ENCODE assay signal across 28 mouse cellular contexts in the genomic region with DNA sequence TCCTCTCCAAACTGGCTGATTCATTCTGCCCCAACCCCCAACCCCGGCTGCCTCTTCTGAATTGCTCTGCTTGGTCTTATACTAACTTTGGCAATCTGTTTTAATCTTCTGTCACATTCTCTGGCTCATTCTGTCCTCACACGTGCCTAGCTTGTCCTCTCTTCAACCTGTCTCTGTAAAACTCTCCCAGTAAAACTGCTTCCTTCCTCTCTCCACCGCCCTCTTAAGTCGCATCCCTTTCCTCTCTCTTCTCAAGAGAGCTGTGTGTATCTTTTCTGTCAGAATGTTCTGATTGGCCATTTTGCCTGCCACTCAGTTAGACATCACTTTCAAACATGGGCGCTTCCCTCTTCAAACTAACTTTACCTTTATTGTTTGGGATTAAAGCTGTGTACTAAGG.
DNase-seq lines count a peak whose midpoint lies in the region; ATAC-seq lines count a peak whose summit lies in the region.
"Had no signal": no experiment of that assay in that cellular context is flagged by ENCODE, and none has a peak within 500 bp of the region (broad histone marks: within the 10 kb centered on the region; RNA-seq: fewer than 3 reads in every experiment).

No protein-coding gene starts in this region.

- no peak overlapping the region for H3K9ac ChIP-seq in hindbrain, embryonic 12.5 days
- H3K9ac ChIP-seq: embryonic facial prominence, embryonic 13.5 days; forebrain, embryonic 13.5 days; heart, embryonic 12.5 days; midbrain, embryonic 12.5 days; neural tube, embryonic 15.5 days; stomach, embryonic 15.5 days had no signal

- peaks cover 3% of the 10 kb centered on the region; the same call in 1 of the 2 replicates for H3K36me3 ChIP-seq in hindbrain, embryonic 12.5 days
- H3K36me3 ChIP-seq: G1E; stomach, embryonic 15.5 days had no signal

- H3K9me3 ChIP-seq in hindbrain, embryonic 12.5 days (replicated peaks) = no peaks in the 10 kb centered on the region
- H3K9me3 ChIP-seq: embryonic facial prominence, embryonic 13.5 days; forebrain, embryonic 13.5 days; heart, embryonic 12.5 days; hindbrain, embryonic 10.5 days; midbrain, embryonic 12.5 days; neural tube, embryonic 15.5 days; stomach, embryonic 15.5 days had no signal

- no peak overlapping the region for H3K4me3 ChIP-seq in hindbrain, embryonic 12.5 days
- H3K4me3 ChIP-seq: embryonic facial prominence, embryonic 13.5 days; erythroblast, embryonic 14.5 days; forebrain, embryonic 13.5 days; heart, embryonic 12.5 days; hindbrain, embryonic 10.5 days; midbrain, embryonic 12.5 days; neural tube, embryonic 15.5 days; stomach, embryonic 15.5 days had no signal

- H3K27ac ChIP-seq in hindbrain, embryonic 12.5 days = no peak overlapping the region
- H3K27ac ChIP-seq: embryonic facial prominence, embryonic 13.5 days; forebrain, embryonic 13.5 days; hindbrain, embryonic 10.5 days; hindbrain, postnatal 0 days; midbrain, embryonic 12.5 days; neural tube, embryonic 15.5 days; stomach, embryonic 15.5 days had no signal

- no peaks in the 10 kb centered on the region for H3K27me3 ChIP-seq in hindbrain, embryonic 12.5 days
- H3K27me3 ChIP-seq: embryonic facial prominence, embryonic 13.5 days; heart, embryonic 12.5 days; midbrain, embryonic 12.5 days; neural tube, embryonic 15.5 days; stomach, embryonic 15.5 days had no signal

- DNase-seq in layer of hippocampus, adult 11-12 months (ENCODE audit: low spot score) = peak; percentile 12
- no peak for DNase-seq in layer of hippocampus, postnatal 25 days (ENCODE audit: extremely low spot score in 1 of 2, low spot score in 1 of 2)
- DNase-seq in right cerebral cortex, postnatal 10 days (ENCODE audit: low spot score in 2 of 2) = peak; percentile 47 to 71
- no peak for DNase-seq in right cerebral cortex, postnatal 36 days (ENCODE audit: low spot score in 2 of 2)
- peak; percentile 18 to 48 for DNase-seq in layer of hippocampus, adult 18-20 months (ENCODE audit: low spot score in 2 of 2)
- DNase-seq in telencephalon, adult 2 months (ENCODE audit: low read depth, low spot score) = peak; percentile 44
- DNase-seq in urinary bladder, postnatal 4 days (ENCODE audit: low spot score in 2 of 2) = no peak
- DNase-seq: adrenal gland, postnatal 14 days; cerebellum, adult 8-10 months; cerebellum, postnatal 36 days; embryo, embryonic 11 days; gastrocnemius, postnatal 10 days; heart, adult 11 months; kidney, adult 9 months; kidney, postnatal 36 days; lung, postnatal 14 days had no signal

- H3K4me1 ChIP-seq in hindbrain, embryonic 12.5 days = peaks cover 15% of the 10 kb centered on the region
- H3K4me1 ChIP-seq: stomach, embryonic 15.5 days had no signal

- H3K4me2 ChIP-seq in hindbrain, embryonic 12.5 days (replicated peaks) = no peak overlapping the region
- H3K4me2 ChIP-seq: embryonic facial prominence, embryonic 13.5 days; forebrain, embryonic 13.5 days; heart, embryonic 12.5 days; midbrain, embryonic 12.5 days; neural tube, embryonic 15.5 days; stomach, embryonic 15.5 days had no signal

- 83% methylated on average over 5 of the region's 5 CpGs for WGBS in hindbrain, embryonic 12.5 days

- ATAC-seq in hindbrain, embryonic 12.5 days (ENCODE audit: low FRiP score) = no peak
- ATAC-seq: forebrain, embryonic 13.5 days; hindbrain, postnatal 0 days; intestine, embryonic 16.5 days had no signal

Comparison
In these comparisons a context has a peak if more than half of its experiments do, and no peak if none do; other contexts are left out.
1. DNase-seq: peak in layer of hippocampus, adult 11-12 months (single experiment), right cerebral cortex, postnatal 10 days (2 of 2), layer of hippocampus, adult 18-20 months (2 of 2) and telencephalon, adult 2 months (single experiment); none in layer of hippocampus, postnatal 25 days (0 of 2), right cerebral cortex, postnatal 36 days (0 of 2) and urinary bladder, postnatal 4 days (0 of 2).